Mouse (Mus musculus): ENCODE measurements at regions not wholly inside any gene's neighbourhood (a gene's known extent, or its start where the extent isn't known, plus 50 kb on each side); places are given as distances from the start of the nearest gene placed in this dataset.
A peak's percentile ranks its signal among the peaks of the same experiment; 100 is the strongest.

DNA sequence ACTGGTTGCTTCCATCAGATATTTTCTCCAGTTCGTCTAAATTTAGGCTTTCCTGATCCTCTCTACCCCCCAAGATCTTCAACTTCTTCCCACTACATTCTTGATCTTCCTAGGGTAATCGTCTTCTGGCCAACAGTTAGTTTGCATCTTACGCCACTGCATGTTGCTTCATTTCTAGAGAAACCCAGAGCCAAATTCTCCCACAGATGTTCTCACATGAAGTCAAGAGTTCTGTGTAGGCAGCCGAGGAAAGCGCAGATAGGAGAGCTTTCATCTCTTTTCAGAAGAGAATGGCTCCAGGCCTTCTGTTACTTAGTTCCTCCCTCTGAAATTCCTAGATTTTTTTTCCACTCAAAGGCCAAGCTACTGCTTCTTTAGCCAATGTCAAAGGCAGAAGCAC, 179.9 kb downstream of the Fgf10 start:
- peak; percentile 5 for DNase-seq

DNA sequence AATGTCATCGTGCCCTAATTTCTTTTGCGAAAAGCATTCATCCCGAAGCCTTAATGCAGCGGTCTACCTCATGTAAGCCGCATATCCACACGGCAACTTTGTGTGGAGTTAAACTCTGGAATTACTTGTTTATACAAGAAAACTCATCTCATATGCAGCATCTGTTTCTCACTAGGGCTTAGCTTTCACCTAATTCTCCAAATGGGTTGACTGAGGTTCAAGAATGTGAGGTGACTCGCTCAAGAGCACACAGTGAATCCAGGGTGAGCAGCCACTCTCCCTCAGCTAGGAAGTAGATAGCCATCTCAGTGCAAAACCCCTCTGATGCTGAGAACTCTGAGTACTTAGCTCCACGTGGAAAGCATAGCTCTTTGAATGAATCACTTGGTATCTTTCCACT, 181.1 kb downstream of the Fgf10 start:
- DNase-seq, result no peak

DNA sequence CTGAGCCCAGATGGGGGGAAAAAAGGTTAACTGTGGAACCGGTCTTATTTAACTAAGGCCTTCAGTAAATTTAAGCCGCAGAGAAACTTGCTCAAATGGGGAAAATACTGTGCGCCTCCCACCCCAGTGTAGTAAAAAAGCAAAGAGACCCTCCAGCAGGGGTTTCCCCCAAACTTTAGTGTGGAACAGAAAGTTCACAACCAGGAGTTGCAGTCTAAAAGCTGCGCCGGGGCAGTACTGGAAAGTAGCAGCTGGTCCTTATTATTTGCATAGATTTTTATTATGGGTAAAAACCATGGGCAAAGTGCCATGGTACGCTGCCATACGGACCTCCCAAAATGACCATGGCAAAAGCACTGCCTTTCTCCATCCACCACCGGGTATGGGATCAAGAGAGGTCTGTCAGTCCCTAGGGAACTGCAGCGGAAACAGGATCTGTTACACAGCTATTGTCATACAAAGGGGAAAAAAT, 216.8 kb downstream of the Fgf10 start:
- DNase-seq, result no peak

DNA sequence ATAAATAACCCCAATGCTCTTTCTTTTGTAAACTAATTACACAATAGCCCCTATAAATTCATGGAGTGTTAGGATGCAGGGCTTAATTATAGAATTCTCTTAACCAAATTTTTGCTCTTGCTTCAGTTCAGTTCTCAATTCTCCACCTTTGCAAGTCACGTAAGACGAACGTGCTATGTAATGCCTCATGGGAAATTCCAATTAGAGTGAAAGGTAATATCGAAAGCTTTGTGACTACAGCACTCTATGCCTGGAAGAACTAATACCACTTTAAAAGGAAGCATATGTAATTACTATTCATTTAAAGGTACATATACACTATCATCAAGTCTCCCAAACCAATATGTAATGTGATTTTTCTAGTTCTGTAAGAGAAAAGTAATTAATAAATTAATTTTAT, 225.5 kb downstream of the Fgf10 start:
- no peak for DNase-seq

DNA sequence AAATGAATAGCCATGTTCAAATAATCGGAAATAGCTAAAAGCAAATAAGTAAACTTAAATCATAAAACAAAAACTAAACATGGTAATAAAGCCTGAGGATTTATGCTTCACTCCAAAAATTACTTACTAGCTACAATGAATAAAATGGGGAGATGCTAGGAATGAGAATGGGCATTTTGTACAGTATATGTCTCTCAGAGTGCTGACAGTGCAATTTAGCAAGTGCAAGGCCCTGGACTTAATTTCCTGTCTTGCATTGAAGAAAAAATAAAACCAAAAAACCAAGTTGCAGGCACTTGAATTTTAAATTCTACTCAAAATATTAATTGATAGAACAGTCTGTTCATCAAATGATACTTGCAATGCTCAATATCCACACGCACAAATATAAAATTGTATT, 232.4 kb downstream of the Fgf10 start:
- DNase-seq, result no peak

DNA sequence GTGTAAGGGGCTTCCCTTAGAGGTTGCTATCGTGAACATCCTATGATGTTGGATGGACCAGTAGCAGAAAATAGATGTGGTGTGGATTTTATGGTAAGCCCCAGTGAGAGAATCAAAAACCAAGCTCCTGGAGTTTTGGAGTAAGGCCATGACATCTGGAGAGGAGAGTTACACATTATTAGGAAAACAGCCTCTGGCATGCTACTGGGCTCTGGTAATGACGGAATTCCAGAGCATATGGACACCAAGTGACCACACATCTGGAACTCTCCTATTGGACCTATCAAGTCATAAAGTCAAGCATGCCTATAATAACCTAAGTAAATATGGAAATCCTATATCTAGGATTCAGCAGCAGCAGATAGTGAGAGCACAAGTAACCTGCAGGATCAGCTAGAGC, 240.8 kb downstream of the Fgf10 start:
- DNase-seq, result no peak

DNA sequence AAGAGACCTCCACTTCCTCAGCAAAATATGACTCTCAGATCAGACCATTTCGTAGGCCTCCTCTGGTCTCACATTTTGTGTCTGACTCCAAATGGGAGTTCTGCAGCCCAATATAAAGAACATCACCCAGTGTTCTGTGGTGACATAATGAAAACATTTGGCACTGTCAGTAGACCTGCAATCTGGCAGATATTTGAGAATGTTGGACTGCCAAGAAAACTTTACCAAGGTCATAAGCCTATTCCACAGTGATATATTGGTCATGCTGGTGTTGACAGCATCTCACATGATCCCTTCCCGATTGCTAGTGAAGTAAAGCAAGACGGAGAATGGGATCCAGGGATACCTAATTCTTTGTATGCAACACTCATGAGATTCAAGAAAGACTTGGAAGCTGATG, 271.2 kb downstream of the Fgf10 start:
- no peak for DNase-seq

DNA sequence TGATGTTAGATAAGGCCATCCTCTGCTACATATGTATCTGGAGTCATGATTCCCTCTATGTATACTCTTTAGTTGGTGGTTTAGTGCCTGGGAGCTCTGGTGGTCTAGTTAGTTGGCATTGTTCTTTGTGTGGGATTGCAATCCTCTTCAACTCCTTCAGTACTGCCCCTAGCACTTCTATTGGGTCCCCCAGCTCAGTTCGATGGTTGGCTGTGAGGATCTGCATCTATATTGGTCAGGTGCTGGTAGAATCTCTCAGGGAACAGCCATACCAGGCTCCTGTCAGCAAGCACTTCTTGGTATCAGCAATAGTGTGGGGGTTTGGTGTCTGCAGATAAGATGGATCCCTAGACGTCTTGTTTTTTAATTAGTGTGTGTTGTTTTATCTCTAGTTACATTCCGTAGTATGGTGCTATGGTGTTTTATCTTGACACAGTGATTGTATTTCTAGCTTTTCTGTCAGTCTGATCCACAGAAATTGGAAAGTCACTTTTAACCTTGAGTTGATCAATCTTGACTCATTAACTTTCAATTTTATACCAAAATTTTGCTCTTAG, 296.6 kb downstream of the Fgf10 start:
- no peak for DNase-seq

DNA sequence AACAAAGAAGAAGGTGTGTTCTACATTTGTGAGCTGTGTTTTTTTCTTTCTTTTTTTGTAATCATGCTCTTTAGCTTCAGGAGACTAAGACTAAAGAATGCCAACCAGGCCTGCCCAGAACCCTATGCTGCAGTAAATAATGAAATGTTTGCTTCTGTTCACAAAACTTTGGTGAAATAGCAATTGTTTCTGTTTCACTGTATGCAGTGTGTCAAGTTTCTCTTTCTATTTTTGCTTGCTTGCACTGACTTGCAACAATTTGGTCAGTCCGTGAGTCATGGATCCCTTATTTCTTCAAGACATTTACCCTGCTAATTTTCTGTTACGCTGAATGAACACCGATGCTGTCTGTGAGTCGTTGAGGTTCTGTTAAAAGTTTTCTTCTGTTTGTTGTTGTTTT, 298.1 kb downstream of the Fgf10 start:
- no peak for DNase-seq

DNA sequence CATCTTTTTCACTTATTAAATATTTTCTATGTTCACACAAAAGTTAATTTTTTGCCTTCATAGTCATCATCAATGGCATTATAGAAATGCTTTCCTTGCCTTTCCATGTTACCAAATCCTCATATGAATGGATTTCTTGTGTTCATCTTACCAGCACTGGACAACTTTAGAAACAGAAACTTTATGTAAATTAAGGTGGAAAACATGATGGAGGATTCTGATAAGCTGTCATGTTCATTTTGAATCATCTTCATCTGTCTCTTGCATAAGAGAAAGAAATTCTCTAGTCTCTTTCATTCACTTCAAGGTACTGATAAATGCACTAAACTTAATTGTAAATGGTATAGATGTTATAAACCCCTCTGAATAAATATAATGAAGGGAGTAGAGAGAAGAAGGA, 305.4 kb downstream of the Fgf10 start:
- DNase-seq, result no peak

DNA sequence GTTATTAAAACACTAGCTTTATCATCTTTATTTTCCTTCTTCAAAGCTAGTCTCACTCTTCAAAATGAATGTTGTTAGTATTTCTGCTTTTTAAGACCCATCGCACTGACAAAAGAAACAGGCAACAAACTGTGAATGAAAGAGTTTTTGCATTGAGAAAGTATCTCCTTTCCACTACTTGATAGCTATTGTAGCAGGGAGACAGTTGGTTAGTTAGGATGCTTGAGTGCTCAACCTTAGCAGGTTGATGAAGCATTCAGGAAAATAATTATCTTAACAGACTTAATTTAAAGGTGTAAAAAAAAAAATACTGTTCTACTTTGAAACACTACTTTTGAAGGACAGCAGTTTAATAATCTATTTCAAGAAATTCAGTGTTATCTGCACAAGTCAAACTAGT, 305.9 kb downstream of the Fgf10 start:
- DNase-seq, result no peak

DNA sequence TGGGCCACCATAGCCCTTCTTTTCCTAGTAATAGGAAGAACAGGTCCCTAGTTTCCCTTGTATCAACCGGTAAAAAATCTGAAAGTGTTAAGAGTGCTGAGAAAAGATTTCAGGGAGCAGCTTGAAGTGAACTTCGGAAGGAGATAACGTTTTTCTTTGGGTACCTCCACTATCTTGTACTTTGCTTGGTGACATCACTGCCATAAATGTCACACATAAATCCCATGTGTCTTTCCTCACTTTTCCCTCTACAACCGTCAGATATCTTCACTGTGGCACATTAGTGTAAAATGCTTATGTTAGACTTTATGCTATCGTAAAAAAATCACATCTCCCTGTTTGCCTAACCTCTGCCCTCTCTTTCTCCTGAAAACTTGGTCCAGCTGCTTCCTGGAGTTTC, 309.9 kb downstream of the Fgf10 start:
- DNase-seq, result no peak

DNA sequence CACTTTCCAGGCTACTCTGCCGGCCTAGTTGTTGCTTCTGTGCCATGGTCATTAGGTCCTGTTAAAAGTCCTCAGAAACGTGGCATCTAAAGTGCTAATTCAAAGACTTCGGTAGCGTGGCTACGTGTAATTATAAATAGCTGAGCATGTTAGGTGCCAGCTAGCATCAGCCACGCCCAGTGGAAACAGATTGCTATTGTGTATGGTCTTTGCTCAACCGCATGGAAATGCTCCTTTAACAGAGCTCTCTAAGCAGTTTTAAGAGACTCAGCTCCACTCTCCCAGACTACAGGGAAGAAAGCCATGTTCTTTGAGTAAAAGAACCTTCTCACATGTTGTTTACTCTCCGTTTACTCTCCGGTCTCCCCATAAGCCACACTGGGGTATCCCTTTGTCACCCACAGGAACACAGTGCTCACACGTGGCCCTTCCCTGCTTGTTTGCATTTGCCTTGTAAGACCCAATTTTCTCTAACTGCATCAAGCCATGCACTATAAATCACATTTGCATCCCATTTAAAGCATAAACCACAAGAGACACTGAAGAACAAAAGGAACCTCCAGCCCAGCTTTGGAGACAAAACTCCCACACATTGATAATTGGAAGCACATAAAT, 311.7 kb downstream of the Fgf10 start:
- DNase-seq, result no peak

DNA sequence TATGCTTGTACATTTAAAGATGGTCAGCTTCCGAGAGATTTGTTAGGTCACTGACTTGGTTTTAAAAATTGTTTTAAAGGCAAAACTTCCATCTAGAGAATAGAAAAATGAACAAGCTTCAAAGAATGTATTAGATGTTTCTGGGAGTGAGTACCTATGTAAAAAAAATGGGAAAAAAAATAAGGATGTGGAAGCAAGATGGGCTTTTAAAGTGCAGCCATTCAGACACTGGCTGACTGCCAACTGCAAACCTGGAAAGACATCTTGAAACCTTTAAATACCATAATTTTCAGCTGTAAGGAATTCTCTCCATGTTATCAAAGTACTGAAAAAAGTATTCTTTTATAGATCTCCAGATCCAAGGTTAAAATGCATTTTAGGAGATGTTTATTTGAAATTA, 315.7 kb downstream of the Fgf10 start:
- no peak for DNase-seq

DNA sequence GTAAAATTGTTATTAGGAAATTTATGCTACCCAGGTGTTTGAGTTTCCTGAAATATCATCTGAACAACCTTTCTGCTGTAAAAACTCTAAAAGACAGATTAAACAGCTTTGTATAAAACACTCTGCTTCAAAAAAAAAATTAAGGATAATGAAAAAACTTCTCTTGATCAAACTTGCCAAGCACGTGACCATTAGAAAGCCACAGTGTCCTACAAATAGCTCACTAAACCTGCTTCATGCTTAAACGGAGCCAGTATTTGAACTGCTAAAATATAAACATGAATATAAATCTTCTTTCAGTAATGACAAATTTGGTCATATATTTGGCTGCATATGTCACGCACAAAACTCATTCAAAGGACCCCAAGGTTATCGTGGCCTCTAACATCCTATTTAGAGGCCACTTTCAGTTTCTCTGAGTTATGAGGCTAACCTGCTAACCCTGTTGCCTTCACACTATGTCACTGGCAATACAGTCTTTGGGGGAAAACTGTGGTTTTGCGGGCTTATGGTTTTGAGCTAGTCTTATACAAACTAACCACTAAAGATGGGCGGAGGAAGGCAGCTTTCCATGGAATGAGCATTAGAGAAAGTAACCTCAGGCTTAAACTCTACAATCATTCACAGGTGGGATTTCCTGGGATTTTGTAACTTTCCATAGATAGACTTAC, 355.8 kb downstream of the Fgf10 start:
- DNase-seq, result no peak

DNA sequence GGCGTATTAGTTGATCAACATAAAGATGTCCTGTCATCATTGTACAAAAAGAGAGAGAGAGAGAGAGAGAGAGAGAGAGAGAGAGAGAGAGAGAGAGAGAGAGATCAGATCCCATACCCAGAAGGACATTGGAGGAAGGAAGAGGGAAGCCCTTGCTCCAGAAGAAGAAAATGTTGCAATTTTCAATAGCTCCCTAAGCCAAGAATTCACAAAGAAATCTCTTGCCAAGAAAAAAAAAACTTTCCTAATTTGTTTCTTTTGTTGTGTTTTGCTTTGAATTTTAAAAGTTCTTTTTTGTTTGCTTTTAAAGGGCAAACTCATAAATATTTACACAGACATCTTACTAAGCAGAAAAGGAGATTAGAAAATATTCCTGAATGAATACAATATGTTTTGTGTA, 370.0 kb downstream of the Fgf10 start:
- no peak for DNase-seq

DNA sequence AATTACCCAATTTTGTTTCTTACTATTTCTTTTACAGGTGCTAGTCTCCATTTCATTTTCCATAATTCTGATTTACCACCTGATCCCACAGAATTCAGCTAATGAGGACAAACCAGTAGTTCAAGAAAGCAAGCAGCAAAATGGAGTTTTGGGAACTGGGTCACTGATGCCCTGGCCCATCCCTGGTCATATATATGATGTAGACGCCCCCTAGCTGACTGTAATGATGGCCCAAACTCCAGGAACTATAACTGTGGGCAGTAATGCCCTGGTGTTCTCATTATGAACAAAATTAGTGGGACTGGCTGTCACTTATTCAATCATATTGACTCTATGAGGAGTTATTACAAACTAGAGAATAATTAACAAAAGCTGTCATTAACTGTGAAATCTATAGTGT, 375.5 kb downstream of the Fgf10 start:
- DNase-seq, result no peak

DNA sequence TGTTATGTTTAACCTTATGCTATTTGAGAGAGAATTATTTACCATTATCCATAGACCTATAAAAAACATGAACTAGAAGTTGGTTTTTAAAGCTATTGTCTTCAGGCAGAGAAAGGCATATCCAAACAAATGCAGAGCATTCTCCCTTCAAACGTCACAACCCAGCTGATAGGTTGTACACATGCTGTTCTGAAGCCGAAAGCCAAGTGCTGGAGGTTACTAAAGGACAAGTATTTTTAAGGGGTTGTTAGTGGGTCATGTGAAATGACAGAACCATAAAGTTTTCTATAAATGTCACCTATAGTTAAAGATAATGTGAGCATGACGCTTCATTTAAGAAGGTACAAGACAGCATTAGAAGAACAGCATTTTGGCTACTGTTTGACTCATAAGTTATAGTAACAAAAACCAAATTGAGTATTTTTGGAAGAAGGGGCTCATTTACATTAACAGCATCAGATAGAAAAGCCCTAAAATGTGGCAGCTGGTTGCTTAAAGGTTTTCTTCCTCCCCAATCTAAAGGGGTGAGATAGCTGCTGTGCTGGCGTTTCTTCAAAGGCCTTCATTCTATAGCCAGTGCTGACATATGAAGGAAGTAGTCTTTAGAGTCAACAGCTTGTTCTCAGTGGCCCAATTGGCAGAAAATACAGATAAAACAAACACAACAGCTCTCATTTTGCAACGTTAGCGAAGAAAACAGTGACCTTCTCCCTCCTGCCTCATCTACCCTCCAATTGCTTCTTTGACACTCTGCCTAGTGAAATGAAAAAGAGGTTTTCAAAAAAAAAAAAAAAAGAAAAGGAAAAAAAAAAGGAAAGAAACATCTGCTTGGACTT, 359.4 kb upstream of the Paip1 start:
- DNase-seq, result no peak

DNA sequence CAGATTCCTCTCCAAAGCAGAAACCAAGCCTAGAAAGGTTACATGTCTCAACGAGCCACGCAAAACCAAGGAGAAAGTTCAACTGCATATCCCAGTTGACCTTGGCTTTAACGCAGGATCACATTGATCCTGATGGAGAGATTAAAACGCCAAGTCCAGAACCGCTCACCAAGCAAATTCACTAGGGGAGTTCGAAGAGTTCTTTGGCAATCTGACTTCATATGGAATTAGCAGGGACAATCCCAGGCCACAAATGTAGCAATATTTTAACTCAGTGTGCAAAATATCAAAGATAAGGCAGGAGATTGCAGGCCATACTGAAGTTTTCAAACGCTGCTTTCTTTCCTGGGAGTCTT, 358.8 kb upstream of the Paip1 start:
- no peak for DNase-seq

DNA sequence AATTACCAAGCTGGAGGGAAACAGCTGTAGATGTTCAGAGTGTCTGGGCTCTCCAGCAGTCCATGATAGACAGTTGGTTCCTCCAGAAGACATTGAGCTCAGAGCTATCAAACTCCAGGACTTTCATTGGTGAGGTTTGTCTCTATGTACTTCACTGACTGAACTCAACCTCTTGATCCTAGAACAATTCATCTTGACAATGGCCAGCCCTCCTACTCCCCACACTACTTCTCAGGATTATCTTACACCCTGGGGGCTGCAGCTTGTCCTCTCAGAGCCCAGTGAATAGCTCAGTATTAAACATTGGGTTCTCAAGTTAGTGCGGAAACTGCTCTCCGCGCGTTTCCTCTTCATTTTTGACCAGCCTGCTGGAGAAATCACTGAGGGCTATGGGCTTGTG, 349.2 kb upstream of the Paip1 start:
- no peak for DNase-seq

DNA sequence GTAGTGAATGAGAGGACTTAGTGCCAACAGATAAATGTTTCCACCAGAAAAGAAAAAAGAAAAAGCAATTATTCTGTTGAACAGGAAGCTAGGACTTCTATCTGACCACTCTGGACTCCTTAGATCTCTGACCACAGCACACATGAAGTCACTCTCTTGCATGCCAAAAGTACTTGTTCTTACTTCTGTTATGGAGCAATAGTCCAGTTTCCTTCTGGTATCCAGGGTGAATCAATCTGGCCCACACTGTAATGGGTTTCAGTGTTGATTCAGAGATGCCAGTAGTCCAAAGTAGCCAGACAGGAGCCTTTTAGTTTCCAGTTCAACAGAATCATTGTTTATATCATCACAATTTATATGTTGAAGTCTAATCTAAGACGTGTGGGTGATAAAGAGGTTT, 346.7 kb upstream of the Paip1 start:
- no peak for DNase-seq

DNA sequence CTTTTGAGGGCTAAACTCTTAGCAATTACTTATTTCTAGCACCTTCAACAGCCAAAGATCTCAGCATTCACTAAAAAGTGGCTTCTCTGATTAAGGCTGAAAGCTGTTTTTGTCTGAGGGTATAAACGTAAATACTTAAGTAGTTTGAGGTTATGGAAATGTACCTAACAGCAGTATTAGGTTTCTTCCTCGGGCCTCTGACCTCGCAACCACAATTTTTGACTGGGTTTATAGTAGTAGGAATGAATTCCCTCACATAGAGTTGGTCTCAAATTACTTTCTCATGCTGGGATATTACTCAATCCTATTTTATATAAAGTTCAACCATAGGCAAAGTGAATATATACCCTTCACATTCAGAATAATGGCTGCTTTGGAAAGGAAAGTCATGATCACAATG, 310.5 kb upstream of the Paip1 start:
- no peak for DNase-seq

DNA sequence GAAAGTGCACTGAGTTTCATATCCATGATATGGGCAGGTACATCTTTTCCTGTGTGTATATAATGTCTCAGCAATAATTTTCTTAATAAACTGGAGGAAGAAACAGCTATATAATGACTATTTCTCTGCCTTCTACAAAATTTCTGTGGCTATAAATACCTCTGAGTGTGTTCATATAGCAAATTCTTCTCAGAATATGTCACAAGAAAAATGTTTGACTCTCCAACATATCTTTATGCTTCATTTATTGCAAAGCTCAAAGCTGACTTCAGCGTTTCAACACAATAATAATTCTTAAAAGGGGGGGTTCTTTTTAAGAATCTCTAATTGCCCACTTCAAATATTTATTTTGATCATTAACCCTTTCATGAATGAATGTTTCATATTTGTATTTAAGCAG, 310.0 kb upstream of the Paip1 start:
- DNase-seq, result no peak

DNA sequence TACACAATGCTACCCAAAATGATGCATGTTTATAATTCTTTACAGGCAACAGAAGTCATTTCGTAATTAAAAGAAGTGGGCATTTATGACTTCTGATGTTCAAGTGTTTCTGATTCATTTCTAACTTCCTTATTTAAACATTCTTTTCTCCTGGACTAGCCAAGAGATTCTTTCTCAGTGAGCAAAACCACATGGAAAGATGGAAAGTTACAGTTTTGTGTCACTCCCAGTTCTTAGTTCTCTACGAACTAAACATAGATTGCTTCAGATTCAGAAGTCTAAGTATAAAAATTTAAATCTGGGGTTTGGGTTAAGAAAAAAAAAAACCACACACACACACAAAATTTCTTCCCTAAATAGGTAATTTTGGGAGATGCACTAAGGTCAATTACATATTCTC, 288.0 kb upstream of the Paip1 start:
- DNase-seq, result no peak
